Mouse (Mus musculus) intestine, embryonic 14.5 days (tissue): Measurements from ENCODE around the gene Dmrta2. TPM values are rescaled to one million over a fixed set of nuclear protein-coding genes. Genes with fewer than 3 reads are reported as not detected.

ENCODE experiments used
- ATAC-seq: fragments of 200-750 bp; cut with Nextera tagmentation; replicated peaks from 2 replicates; pipeline ENCODE4 v1.8.0; 2017; ENCODE audit warnings: low read depth, moderate number of reproducible peaks, moderate TSS enrichment, moderate library complexity; ENCODE audit not compliant: low FRiP score, low TSS enrichment
- DNase-seq: peaks from one replicate; pipeline ENCODE4 v3.0.0-alpha.2; 2018; ENCODE audit warnings: low spot score
- H3K27ac ChIP-seq: fragments of 300-500 bp; sonication (generic); 2 replicates; pipeline ENCODE4 v1.5.1; 2014; ENCODE audit warnings: low read depth, mild to moderate bottlenecking, control low read depth
- H3K27me3 ChIP-seq: fragments of 300-500 bp; sonication (generic); replicated peaks from 2 replicates; pipeline ENCODE4 v1.6.1; 2014; ENCODE audit warnings: low read length, control low read depth; ENCODE audit not compliant: control insufficient read depth, insufficient read depth
- H3K36me3 ChIP-seq: fragments of 300-500 bp; sonication (generic); 2 replicates; pipeline ENCODE4 v1.6.1; 2014; ENCODE audit warnings: low read length, control low read depth; ENCODE audit not compliant: control insufficient read depth, insufficient read depth
- H3K4me1 ChIP-seq: fragments of 300-500 bp; sonication (generic); replicated peaks from 2 replicates; pipeline ENCODE4 v1.6.1; 2014; ENCODE audit warnings: low read length, control low read depth, mixed read lengths; ENCODE audit not compliant: control insufficient read depth, insufficient read depth
- H3K4me2 ChIP-seq: fragments of 300-500 bp; sonication (generic); 2 replicates; pipeline ENCODE4 v1.6.1; 2014; ENCODE audit warnings: low read length
- H3K4me3 ChIP-seq: fragments of 300-500 bp; sonication (generic); 2 replicates; pipeline ENCODE4 v1.5.1; 2014; ENCODE audit warnings: low read depth, low read length, control low read depth, mixed read lengths
- H3K9ac ChIP-seq: fragments of 300-500 bp; sonication (generic); 2 replicates; pipeline ENCODE4 v1.6.1; 2014; ENCODE audit warnings: mild to moderate bottlenecking, low read length
- H3K9me3 ChIP-seq: fragments of 300-500 bp; sonication (generic); 2 replicates; pipeline ENCODE4 v1.6.1; 2016; ENCODE audit warnings: low read length, control low read depth; ENCODE audit not compliant: control insufficient read depth
- WGBS: fragments of 180-500 bp; shearing (Covaris S2); extraction: QIAGEN DNeasy Blood & Tissue Kit; methylation state at CpG from one replicate; pipeline ENCODE4 v1.1.7; 2014; 5-methylcytosine and 5-hydroxymethylcytosine counted together
- polyA plus RNA-seq: library from polyadenylated mRNA; unstranded; fragments of >200 nt; fragmentation: Nextera tagmentation; extraction: Ambion mirVana; gene quantifications from 2 replicates; pipeline ENCODE4 v1.2.1, GENCODE M21; 2014

Gene Dmrta2
- polyA plus RNA-seq, 1 experiment from 2014 or later = 0.05 TPM

DNA sequence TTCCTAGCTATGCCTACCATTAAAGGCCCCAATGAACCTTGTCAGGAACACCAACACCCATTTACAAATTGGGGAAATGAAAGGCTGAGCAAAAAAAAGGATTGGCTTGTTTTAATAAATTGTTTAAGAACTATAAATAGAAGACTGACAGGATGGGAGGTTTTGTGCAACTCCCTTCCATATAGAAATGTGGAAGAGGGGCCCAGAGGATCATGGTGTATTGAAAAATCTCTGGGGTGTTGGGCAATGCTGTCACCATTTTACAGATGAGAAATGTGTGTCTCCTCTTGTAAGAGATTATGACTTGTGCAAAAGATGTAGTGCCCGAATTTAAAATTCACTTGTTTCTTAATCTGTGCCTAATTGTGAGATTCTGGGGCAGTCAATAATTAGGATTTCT is 24.3 kb upstream of the Dmrta2 start:
- 88% methylated on average over 1 of the region's 1 CpGs for WGBS
- Histone ChIP-seq H3K9me3 (no peaks in the 10 kb centered on the region), H3K36me3 (no peaks in the 10 kb centered on the region), H3K4me3 (no peak overlapping the region), H3K4me2 (no peak overlapping the region), H3K4me1 (no peaks in the 10 kb centered on the region), H3K27me3 (no peaks in the 10 kb centered on the region), H3K9ac (no peak overlapping the region), H3K27ac (no peak overlapping the region)
- ATAC-seq (no peak), DNase-seq (no peak)

DNA sequence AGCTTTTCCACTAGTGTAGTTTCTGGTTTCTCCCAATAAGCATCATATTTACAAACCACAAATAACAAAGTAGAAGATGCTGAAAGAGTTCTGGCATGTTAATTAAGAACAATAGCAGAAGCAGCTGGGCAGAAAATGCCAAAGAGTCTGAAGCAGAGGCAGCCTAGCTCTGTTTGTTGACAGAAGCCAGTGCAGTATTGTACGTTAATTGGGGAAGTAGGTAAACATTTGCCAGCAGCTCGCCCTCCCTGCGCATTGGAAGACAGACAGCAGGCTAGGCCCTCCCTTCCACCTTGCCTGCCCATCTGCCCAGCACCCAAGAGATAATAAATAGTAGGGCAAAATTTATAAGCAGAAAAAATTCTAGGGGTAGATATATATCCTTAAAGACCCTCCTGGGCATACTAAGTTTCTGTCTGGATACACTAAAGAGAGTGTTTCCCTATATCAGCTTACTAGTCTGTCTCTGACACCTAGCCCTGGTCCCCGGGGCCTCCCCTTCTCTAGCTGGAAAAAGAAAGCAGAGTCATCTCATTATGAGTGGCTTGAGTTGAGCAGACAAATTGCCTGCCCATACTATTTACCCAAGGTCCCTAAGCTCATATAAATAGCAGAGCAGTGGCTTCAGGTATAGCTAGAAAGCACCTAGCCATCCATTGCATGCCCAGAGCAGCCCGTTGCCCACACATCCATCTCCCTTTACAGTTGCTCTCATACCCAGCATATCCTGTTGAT is 17.5 kb upstream of the Dmrta2 start:
- no peak overlapping the region for H3K4me2 ChIP-seq
- ATAC-seq (no peak), DNase-seq (no peak)
- H3K36me3 ChIP-seq = peaks cover 10% of the 10 kb centered on the region; the same call in 1 of the 2 replicates
- WGBS = 39% methylated on average over 5 of the region's 5 CpGs
- no peaks in the 10 kb centered on the region for H3K9me3 ChIP-seq
- no peaks in the 10 kb centered on the region for H3K4me1 ChIP-seq
- H3K9ac ChIP-seq = no peak overlapping the region
- no peak overlapping the region for H3K27ac ChIP-seq
- H3K4me3 ChIP-seq = no peak overlapping the region
- H3K27me3 ChIP-seq = no peaks in the 10 kb centered on the region

DNA sequence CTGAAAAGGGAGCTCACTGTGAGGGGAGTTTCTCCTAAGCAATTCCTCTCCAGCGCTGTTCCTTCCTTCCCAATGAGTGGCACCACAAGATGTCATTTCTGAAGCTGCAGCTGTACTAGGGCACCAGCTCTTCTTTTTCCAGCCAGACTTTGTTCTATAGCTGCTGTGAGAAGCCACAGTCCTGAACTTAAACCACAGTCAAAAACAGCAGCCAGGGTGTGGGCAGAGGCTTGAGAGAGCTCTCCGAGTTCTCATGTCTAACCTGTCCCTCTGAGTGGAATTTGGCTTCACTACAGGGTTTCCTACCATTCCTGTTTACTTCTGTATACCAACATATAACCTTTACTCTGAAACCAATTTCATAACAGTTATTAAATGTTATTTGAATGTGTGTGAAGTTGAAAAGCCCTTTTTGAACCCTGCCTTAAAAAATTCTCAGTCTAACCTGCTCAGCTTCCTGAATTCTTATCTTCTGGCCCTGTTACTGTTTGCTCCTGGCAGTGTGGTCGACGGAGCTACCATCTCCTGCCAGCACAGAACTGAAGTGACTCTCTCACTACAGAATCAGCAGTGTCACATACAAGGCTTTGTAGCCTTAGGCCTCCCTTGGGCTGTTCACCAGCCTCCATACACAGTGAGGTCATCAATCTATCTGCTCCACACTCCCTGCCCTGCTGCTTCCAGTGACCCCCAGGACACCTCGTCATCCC is 14.1 kb upstream of the Dmrta2 start:
- no peaks in the 10 kb centered on the region for H3K27me3 ChIP-seq
- H3K36me3 ChIP-seq = peaks cover 10% of the 10 kb centered on the region; the same call in 1 of the 2 replicates
- H3K4me1 ChIP-seq = no peaks in the 10 kb centered on the region
- no peak for DNase-seq
- H3K4me3 ChIP-seq = no peak overlapping the region
- H3K9me3 ChIP-seq = no peaks in the 10 kb centered on the region
- no peak overlapping the region for H3K27ac ChIP-seq
- H3K4me2 ChIP-seq = no peak overlapping the region
- no peak overlapping the region for H3K9ac ChIP-seq
- ATAC-seq = no peak
- WGBS = 81% methylated on average over 5 of the region's 5 CpGs

DNA sequence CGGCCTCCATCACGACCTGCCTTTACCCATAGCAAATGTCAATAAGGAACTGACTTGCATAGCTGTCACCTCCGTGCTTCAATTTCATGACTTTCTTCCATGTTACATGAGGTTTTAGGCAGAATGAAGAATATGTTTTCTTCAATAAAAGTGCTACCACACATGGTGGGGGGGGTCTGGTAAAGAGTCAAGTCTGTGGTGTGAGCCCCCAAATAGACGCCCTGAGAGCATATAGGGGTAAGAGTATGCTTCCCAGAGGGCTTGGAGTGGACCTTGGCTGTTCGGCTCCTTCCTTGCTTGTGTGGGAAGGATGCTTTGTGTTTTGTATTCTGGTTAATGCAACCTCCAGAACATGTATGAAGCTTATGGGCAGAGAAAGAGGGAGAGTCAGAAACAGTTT is 8.3 kb upstream of the Dmrta2 start:
- Histone ChIP-seq H3K36me3 (no peaks in the 10 kb centered on the region), H3K4me1 (no peaks in the 10 kb centered on the region), H3K27ac (no peak overlapping the region), H3K4me2 (no peak overlapping the region), H3K27me3 (peaks cover 39% of the 10 kb centered on the region), H3K9me3 (no peaks in the 10 kb centered on the region), H3K9ac (no peak overlapping the region), H3K4me3 (no peak overlapping the region)
- WGBS = 84% methylated on average over 5 of the region's 5 CpGs
- ATAC-seq (no peak), DNase-seq (no peak)

DNA sequence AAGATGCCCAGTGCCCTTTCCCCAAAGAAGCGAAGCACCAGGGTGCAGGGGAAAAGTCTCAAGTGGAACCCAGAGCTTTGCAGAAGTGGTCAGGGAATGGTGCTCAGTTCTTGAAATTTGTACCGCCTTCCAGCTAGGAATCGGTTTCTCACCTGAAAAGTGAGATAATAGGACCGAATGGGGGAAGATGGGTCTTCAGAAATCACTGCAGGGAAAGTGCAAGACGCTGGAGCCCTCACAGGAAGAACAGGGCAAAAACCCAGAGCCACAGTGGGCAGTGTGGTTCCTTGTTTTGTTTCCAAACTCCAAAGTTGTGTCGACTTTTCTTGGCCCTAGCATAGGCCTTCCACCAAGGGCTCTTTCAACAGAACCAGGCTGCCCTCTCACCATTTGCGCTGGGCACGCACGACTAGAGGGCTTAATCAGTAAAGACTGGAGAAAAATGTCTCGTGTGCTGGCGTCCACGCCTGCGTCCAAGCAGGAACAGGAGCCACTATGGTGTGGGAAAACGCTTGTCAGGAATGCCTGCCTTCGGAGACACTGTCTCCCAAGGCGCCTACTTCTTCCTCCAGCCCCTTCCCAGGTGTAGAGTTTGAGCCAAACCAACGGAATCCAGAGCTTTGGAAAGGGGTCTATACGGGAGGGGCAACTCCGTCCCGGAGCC is 3.7 kb upstream of the Dmrta2 start:
- Histone ChIP-seq H3K36me3 (no peaks in the 10 kb centered on the region), H3K4me1 (peaks cover 10% of the 10 kb centered on the region; the same call in 1 of the 2 replicates), H3K27ac (no peak overlapping the region), H3K4me3 (no peak overlapping the region), H3K9ac (no peak overlapping the region), H3K9me3 (no peaks in the 10 kb centered on the region), H3K4me2 (no peak overlapping the region), H3K27me3 (peaks cover 84% of the 10 kb centered on the region)
- WGBS = 3% methylated on average over 20 of the region's 20 CpGs
- ATAC-seq = no peak
- DNase-seq = no peak

DNA sequence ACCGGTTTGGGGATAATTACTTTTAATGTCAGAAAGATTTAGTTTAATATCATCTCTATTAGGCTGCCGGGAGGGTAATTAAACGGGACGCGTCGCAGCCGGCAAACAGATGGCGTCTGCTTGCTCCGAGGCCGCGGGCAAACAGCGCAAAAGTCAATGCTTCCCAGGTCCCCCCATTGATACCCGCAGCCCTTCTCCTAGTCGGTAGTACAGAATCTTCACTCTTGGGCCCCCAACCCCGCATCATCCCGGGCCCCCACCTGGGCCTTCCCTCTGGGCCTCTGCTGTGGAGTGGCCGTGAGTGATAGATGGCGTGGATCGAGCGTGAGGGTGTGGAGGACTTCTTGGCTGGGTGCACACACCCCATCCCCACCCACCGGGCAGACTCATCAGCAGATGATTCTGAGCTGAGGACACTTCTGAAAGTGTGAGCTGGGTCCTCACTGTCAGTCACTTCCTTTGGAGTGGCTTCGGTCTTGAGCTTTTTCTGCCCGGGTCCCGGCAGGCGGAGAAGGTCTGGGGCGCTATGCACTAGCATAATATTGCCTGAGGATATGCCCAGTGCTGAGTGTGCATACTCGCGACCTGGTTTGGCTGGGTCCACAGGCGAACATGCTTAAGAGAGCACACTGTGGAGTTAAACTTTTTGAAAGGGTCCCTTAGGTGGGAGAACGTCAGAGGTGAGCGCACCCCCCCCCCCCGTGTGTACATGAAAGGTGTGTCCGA is 3.0 kb upstream of the Dmrta2 start:
- WGBS = 2% methylated on average over 33 of the region's 33 CpGs
- ATAC-seq (no peak), DNase-seq (peak; percentile 62)
- H3K9me3 ChIP-seq = no peaks in the 10 kb centered on the region
- H3K4me3 ChIP-seq = no peak overlapping the region
- peaks cover 12% of the 10 kb centered on the region; the same call in 1 of the 2 replicates for H3K4me1 ChIP-seq
- no peak overlapping the region for H3K9ac ChIP-seq
- H3K36me3 ChIP-seq = no peaks in the 10 kb centered on the region
- H3K27ac ChIP-seq = no peak overlapping the region
- H3K27me3 ChIP-seq = peaks cover 91% of the 10 kb centered on the region
- no peak overlapping the region for H3K4me2 ChIP-seq

DNA sequence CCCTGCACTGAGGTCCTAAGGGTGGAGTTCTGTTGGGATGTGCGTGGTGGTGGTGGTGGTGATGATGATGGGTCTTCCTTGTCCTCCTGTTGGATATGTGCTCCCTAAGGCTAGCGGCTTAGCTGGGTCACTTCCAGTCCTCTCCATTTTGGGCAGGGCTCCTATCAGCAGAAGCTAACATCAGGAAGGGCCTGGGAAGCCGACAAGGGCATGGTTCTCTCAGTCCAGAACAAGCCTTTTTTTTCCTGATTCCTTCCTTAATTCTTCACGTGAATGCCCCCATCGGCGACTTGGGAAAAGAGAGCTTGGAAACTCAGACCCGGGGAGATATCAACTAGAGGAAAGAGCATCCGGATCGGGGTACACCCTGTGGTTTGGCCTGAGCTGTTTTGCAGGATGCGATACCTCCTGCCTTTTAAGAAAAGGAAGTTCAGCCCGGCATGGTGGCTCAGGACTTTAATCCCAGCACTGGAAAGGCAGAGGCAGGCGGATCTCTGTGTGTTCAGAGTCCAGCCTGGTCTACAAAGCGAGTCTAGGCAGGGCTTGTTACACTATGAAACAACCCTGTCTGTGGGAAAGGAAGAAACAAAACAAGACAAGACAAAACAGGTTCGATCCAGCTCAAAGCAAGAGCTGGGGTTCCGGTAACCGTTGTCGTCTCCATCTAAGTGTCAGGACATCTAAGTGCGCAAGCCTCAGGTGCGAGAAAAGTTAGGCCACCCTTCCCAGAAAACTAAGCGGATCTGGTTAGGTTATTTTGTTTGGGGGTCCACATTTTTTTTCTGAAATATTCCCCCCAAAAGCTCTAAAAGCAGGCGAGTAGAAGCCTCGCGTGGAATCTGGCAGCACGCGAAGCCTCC is 2.2 kb upstream of the Dmrta2 start:
- H3K36me3 ChIP-seq = no peaks in the 10 kb centered on the region
- peaks cover 99% of the 10 kb centered on the region for H3K27me3 ChIP-seq
- no peak overlapping the region for H3K4me3 ChIP-seq
- no peak overlapping the region for H3K4me2 ChIP-seq
- H3K9me3 ChIP-seq = no peaks in the 10 kb centered on the region
- H3K27ac ChIP-seq = no peak overlapping the region
- H3K4me1 ChIP-seq = peaks cover 14% of the 10 kb centered on the region; the same call in 1 of the 2 replicates
- DNase-seq = peak; percentile 70
- ATAC-seq = no peak
- 8% methylated on average over 25 of the region's 25 CpGs for WGBS
- H3K9ac ChIP-seq = no peak overlapping the region
